Comparison of ENCODE assay signal across 37 mouse cellular contexts in genomic region chr3:68667852-68668251, GRCm38 (mm10). TPM values are rescaled to one million over a fixed set of nuclear protein-coding genes. Genes with fewer than 3 reads are reported as not detected.
"Had no signal": no experiment of that assay in that cellular context is flagged by ENCODE, and none has a peak within 500 bp of the region (broad histone marks: within the 10 kb centered on the region; RNA-seq: fewer than 3 reads in every experiment).

No protein-coding gene starts in this region.

- ATAC-seq: hindbrain, embryonic 16.5 days; hindbrain, postnatal 0 days; inflammation-experienced regulatory T-cells, adult 6 months; intestine, embryonic 15.5 days; intestine, embryonic 16.5 days; intestine, postnatal 0 days had no signal

- H3K27me3 ChIP-seq: heart, embryonic 12.5 days; heart, embryonic 13.5 days; heart, embryonic 15.5 days; hindbrain, embryonic 12.5 days; hindbrain, embryonic 13.5 days; hindbrain, embryonic 15.5 days; intestine, embryonic 15.5 days had no signal

- DNase-seq: heart, adult 2 months; heart, postnatal 10 days; heart, postnatal 14 days; heart, postnatal 36 days; heart, postnatal 4 days; kidney, adult 11 months; kidney, adult 18-20 months; kidney, adult 2 months; kidney, adult 8-10 months; kidney, postnatal 10 days; kidney, postnatal 25 days; kidney, postnatal 36 days; kidney, postnatal 4 days; layer of hippocampus, adult 9-11 months; layer of hippocampus, postnatal 36 days had no signal

- H3K4me3 ChIP-seq: heart, adult 2 months; heart, embryonic 10.5 days; heart, embryonic 12.5 days; heart, embryonic 13.5 days; heart, embryonic 15.5 days; hindbrain, embryonic 10.5 days; hindbrain, embryonic 12.5 days; hindbrain, embryonic 13.5 days; hindbrain, embryonic 15.5 days; intestine, embryonic 15.5 days; layer of hippocampus, adult 2 months; left cerebral cortex, adult 2 months had no signal

- H3K4me1 ChIP-seq: heart, embryonic 10.5 days; heart, embryonic 12.5 days; heart, embryonic 13.5 days; heart, embryonic 15.5 days; hindbrain, embryonic 15.5 days; intestine, embryonic 15.5 days had no signal

- H3K27ac ChIP-seq: heart, adult 2 months; heart, embryonic 10.5 days; heart, embryonic 13.5 days; heart, embryonic 15.5 days; hindbrain, embryonic 10.5 days; hindbrain, embryonic 12.5 days; hindbrain, embryonic 13.5 days; hindbrain, embryonic 14.5 days; hindbrain, embryonic 15.5 days; hindbrain, postnatal 0 days; intestine, embryonic 15.5 days; kidney, postnatal 0 days; layer of hippocampus, adult 2 months; left cerebral cortex, adult 2 months had no signal

- H3K36me3 ChIP-seq: heart, embryonic 10.5 days; heart, embryonic 12.5 days; heart, embryonic 13.5 days; heart, embryonic 15.5 days; hindbrain, embryonic 10.5 days; hindbrain, embryonic 12.5 days; hindbrain, embryonic 13.5 days; hindbrain, embryonic 15.5 days; intestine, embryonic 15.5 days had no signal

- H3K9me3 ChIP-seq: heart, embryonic 10.5 days; heart, embryonic 12.5 days; heart, embryonic 13.5 days; heart, embryonic 15.5 days; hindbrain, embryonic 10.5 days; hindbrain, embryonic 12.5 days; hindbrain, embryonic 13.5 days; hindbrain, embryonic 15.5 days; intestine, embryonic 15.5 days had no signal

- H3K9ac ChIP-seq: heart, embryonic 12.5 days; heart, embryonic 13.5 days; heart, embryonic 15.5 days; hindbrain, embryonic 12.5 days; hindbrain, embryonic 13.5 days; hindbrain, embryonic 14.5 days; hindbrain, embryonic 15.5 days; intestine, embryonic 15.5 days had no signal

- H3K4me2 ChIP-seq: heart, embryonic 11.5 days; heart, embryonic 12.5 days; heart, embryonic 13.5 days; heart, embryonic 15.5 days; hindbrain, embryonic 12.5 days; hindbrain, embryonic 13.5 days; hindbrain, embryonic 14.5 days; hindbrain, embryonic 15.5 days; intestine, embryonic 15.5 days had no signal

RNA-seq across cellular contexts. Expression of gene Il12a, which starts 22.6 kb away (rescaled TPM):
- polyA plus RNA-seq: heart, embryonic 13.5 days; heart, embryonic 14.5 days; heart, embryonic 15.5 days; heart, embryonic 16.5 days; hindbrain, embryonic 12.5 days; hindbrain, embryonic 13.5 days; hindbrain, embryonic 14.5 days; intestine, embryonic 14.5 days; intestine, embryonic 15.5 days; intestine, embryonic 16.5 days; intestine, postnatal 0 days had no signal
